Mouse (Mus musculus): ENCODE results near the gene Kremen1. TPM values are rescaled to one million over a fixed set of nuclear protein-coding genes. Genes with fewer than 3 reads are reported as not detected.

Kremen1 gene
- total RNA-seq, 2 experiments from 2014 or later = 14.8 to 15.4 TPM

DNA sequence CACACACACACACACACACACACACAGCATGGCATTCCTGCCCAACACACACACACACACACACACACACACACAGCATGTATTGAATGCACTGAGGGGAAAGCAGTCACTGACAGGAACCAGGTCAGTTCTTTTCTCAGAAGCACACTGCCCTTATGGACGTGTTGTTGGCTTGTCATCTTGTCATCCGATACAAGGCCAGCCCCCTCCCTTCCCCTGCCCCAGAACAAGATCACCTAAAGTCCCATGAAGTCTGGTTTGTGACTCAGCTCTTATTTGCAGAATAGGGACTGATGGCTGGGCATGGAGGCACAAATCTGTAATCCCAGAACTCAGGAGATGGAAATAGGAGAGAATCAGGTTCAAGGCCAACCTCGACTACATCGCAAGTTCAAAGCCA is 78.5 kb downstream of the Kremen1 start:
- intact Hi-C loops (cut with DNase I) = loop anchor here (2.0 to 5.0 kb wide), 3 partner anchors 66 to 292 kb away; no protein-coding TSS in a partner anchor

GRCm38 (mm10) chr11:5181850-5182404 is 79.4 kb downstream of the Kremen1 start:
- peak; percentile 98 for TF ChIP-seq CTCF (IDR thresholded peaks at IDR 0.05)
- intact Hi-C loops (cut with DNase I) = loop anchor here (2.0 to 5.0 kb wide), 3 partner anchors 65 to 293 kb away; no protein-coding TSS in a partner anchor

More for the DNA sequence above, 78.5 kb downstream of the Kremen1 start:
- H3K4me3 ChIP-seq = no peak overlapping the region
- no peak for DNase-seq (ENCODE audit: extremely low spot score in 1 of 2, low spot score in 2 of 2)
- TF ChIP-seq CTCF (IDR thresholded peaks at IDR 0.05) = no peak
- H3K27ac ChIP-seq = no peak overlapping the region

GRCm38 (mm10) chr11:5179391-5179790 is 82.0 kb downstream of the Kremen1 start:
- no peak for DNase-seq (ENCODE audit: extremely low spot score in 1 of 2, low spot score in 2 of 2)
- H3K4me3 ChIP-seq = no peak overlapping the region
- intact Hi-C loops (cut with DNase I) = no loop called here
- no peak for TF ChIP-seq CTCF (IDR thresholded peaks at IDR 0.05)
- H3K27ac ChIP-seq = no peak overlapping the region

More at GRCm38 (mm10) chr11:5181850-5182404, 79.4 kb downstream of the Kremen1 start:
- peak; percentile 60 to 87 for DNase-seq (ENCODE audit: extremely low spot score in 1 of 2, low spot score in 2 of 2)
- no peak overlapping the region for H3K27ac ChIP-seq
- H3K4me3 ChIP-seq = no peak overlapping the region

GRCm38 (mm10) chr11:5177171-5177570 is 84.2 kb downstream of the Kremen1 start:
- intact Hi-C loops (cut with DNase I) = no loop called here
- no peak overlapping the region for H3K4me3 ChIP-seq
- DNase-seq (ENCODE audit: extremely low spot score in 1 of 2, low spot score in 2 of 2) = no peak
- H3K27ac ChIP-seq = no peak overlapping the region
- no peak for TF ChIP-seq CTCF (IDR thresholded peaks at IDR 0.05)

GRCm38 (mm10) chr11:5176685-5177084 is 84.7 kb downstream of the Kremen1 start:
- intact Hi-C loops (cut with DNase I) = no loop called here
- Histone ChIP-seq H3K27ac (no peak overlapping the region), H3K4me3 (no peak overlapping the region)
- TF ChIP-seq CTCF (IDR thresholded peaks at IDR 0.05) = no peak
- no peak for DNase-seq (ENCODE audit: extremely low spot score in 1 of 2, low spot score in 2 of 2)

GRCm38 (mm10) chr11:5175866-5176265 is 85.5 kb downstream of the Kremen1 start:
- H3K4me3 ChIP-seq = no peak overlapping the region
- DNase-seq (ENCODE audit: extremely low spot score in 1 of 2, low spot score in 2 of 2) = no peak
- H3K27ac ChIP-seq = no peak overlapping the region
- no peak for TF ChIP-seq CTCF (IDR thresholded peaks at IDR 0.05)
- intact Hi-C loops (cut with DNase I) = no loop called here

DNA sequence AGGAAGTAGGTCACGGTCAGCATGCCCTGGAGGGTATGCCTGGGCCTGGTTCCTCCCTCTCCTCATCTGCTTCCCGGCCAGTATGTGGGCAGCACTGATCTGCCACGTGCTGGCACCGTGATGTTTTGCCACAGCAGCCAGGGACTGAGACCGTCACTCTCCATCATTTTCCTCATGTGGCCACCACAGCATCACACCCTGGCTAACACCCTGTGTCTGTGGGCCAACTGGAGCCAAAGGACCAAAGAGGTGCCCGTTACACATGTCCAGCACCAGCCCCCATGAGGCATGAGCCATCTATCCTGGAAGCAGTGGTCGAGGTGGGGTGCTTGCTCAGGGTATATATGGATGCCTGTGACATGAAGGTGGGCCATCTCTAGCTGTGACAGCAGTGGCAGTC is 86.2 kb downstream of the Kremen1 start:
- no peak overlapping the region for H3K4me3 ChIP-seq
- no peak for DNase-seq (ENCODE audit: extremely low spot score in 1 of 2, low spot score in 2 of 2)
- no peak for TF ChIP-seq CTCF (IDR thresholded peaks at IDR 0.05)
- H3K27ac ChIP-seq = no peak overlapping the region
- intact Hi-C loops (cut with DNase I) = no loop called here

- H3K4me3 ChIP-seq = no peak overlapping the region
- no peak for TF ChIP-seq CTCF (IDR thresholded peaks at IDR 0.05)
- no peak for DNase-seq (ENCODE audit: extremely low spot score in 1 of 2, low spot score in 2 of 2)
- no peak overlapping the region for H3K27ac ChIP-seq
- intact Hi-C loops (cut with DNase I) = no loop called here
Measured at GRCm38 (mm10) chr11:5172861-5173260, 88.5 kb downstream of the Kremen1 start.

DNA sequence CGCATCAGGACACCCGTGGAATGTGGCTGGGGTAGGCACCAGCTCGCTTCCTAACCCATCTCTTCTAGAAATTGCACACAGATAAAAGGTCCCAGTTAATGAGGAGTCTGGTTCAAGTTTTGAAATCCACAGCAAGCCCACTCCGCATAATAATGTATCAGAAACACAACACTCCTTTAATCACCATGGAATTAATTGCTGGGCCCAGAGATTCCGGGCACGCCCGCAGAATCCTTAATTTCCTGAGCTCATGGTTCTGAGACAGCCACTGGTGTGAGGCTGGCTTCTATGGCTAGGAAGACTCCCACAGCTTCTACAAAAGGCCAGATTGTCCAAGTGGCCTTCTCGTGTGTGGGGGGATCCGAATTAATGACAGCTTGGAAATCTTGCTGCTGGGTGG is 94.0 kb downstream of the Kremen1 start:
- no peak overlapping the region for H3K4me3 ChIP-seq
- H3K27ac ChIP-seq = no peak overlapping the region
- TF ChIP-seq CTCF (IDR thresholded peaks at IDR 0.05) = no peak
- peak; percentile 26 to 42 for DNase-seq (ENCODE audit: extremely low spot score in 1 of 2, low spot score in 2 of 2)
- intact Hi-C loops (cut with DNase I) = no loop called here

- DNase-seq (ENCODE audit: extremely low spot score in 1 of 2, low spot score in 2 of 2) = peak; percentile 61 to 73
- no peak overlapping the region for H3K4me3 ChIP-seq
- intact Hi-C loops (cut with DNase I) = loop anchor here (1.0 kb wide), 1 partner anchor 79 kb away; no protein-coding TSS in a partner anchor
- peak overlapping the region; percentile 48 for H3K27ac ChIP-seq
- TF ChIP-seq CTCF (IDR thresholded peaks at IDR 0.05) = no peak; the same call in 1 of the 2 replicates
Measured at GRCm38 (mm10) chr11:5165471-5165916, 95.9 kb downstream of the Kremen1 start.

- no peak for TF ChIP-seq CTCF (IDR thresholded peaks at IDR 0.05)
- no peak overlapping the region for H3K4me3 ChIP-seq
- DNase-seq (ENCODE audit: extremely low spot score in 1 of 2, low spot score in 2 of 2) = no peak
- intact Hi-C loops (cut with DNase I) = no loop called here
- H3K27ac ChIP-seq = no peak overlapping the region
Measured at GRCm38 (mm10) chr11:5164310-5164709, 97.0 kb downstream of the Kremen1 start.

GRCm38 (mm10) chr11:5163421-5163820 is 97.9 kb downstream of the Kremen1 start:
- intact Hi-C loops (cut with DNase I) = no loop called here
- DNase-seq (ENCODE audit: extremely low spot score in 1 of 2, low spot score in 2 of 2) = no peak
- Histone ChIP-seq H3K4me3 (no peak overlapping the region), H3K27ac (no peak overlapping the region)
- TF ChIP-seq CTCF (IDR thresholded peaks at IDR 0.05) = no peak

Data from left cerebral cortex, adult 2 months (tissue).